Mouse (Mus musculus) myocyte (in vitro differentiated cells): ENCODE data around the gene Hoxd8. TPM values are rescaled to one million over a fixed set of nuclear protein-coding genes. Genes with fewer than 3 reads are reported as not detected.
A peak's percentile ranks its signal among the peaks of the same experiment; 100 is the strongest.

Experiments used
- H3K27me3 ChIP-seq: one replicate; pipeline ENCODE4 v1.6.1; 2011; ENCODE audit not compliant: control insufficient read depth, insufficient read depth, insufficient read length
- H3K36me3 ChIP-seq: one replicate; pipeline ENCODE4 v1.6.1; 2011; ENCODE audit not compliant: control insufficient read depth, insufficient read depth
- H3K4me2 ChIP-seq: one replicate; pipeline ENCODE4 v1.6.1; 2011; ENCODE audit warnings: low read depth, control low read depth
- H3K4me3 ChIP-seq: one replicate; pipeline ENCODE4 v1.5.1; 2011; ENCODE audit warnings: mild to moderate bottlenecking, control low read depth, moderate library complexity
- H3K79me2 ChIP-seq: one replicate; pipeline ENCODE4 v1.6.1; 2011; ENCODE audit not compliant: control insufficient read depth, insufficient read depth
- H3ac ChIP-seq: one replicate; pipeline ENCODE4 v1.6.1; 2011; ENCODE audit not compliant: control insufficient read depth, insufficient read length
- CEBPB ChIP-seq: IDR thresholded peaks from 2 replicates; pipeline ENCODE4 v1.6.1; 2011; ENCODE audit warnings: mild to moderate bottlenecking, moderate library complexity; ENCODE audit not compliant: poor library complexity, insufficient read depth, severe bottlenecking
- E2F4 ChIP-seq: IDR thresholded peaks from one replicate; pipeline ENCODE4 v1.6.1; 2011; ENCODE audit warnings: mild to moderate bottlenecking, control low read depth, moderate library complexity; ENCODE audit not compliant: insufficient read depth
- MAX ChIP-seq: IDR thresholded peaks from one replicate; pipeline ENCODE4 v1.6.1; 2011; ENCODE audit warnings: low read depth, mild to moderate bottlenecking, control low read depth
- MYOD1 ChIP-seq, 3 experiments: IDR thresholded peaks; one replicate each; pipeline ENCODE4 v1.6.1; 2011; ENCODE audit warnings: control low read depth in 2 of 3, low read depth in 2 of 3, mild to moderate bottlenecking in 2 of 3, moderate library complexity in 1 of 3; ENCODE audit not compliant: insufficient read length in 2 of 3, control insufficient read depth in 1 of 3
- MYOG ChIP-seq, 3 experiments: IDR thresholded peaks; one replicate each; pipeline ENCODE4 v1.6.1; 2011; ENCODE audit warnings: control low read depth in 2 of 3, low read depth in 2 of 3, mild to moderate bottlenecking in 2 of 3; ENCODE audit not compliant: insufficient read length in 2 of 3, control insufficient read depth in 1 of 3, insufficient read depth in 1 of 3
- POLR2A ChIP-seq: IDR thresholded peaks from one replicate; pipeline ENCODE4 v1.6.1; 2011; ENCODE audit warnings: low read depth, mild to moderate bottlenecking, control low read depth, moderate library complexity; ENCODE audit not compliant: insufficient read length
- POLR2AphosphoS2 ChIP-seq: IDR thresholded peaks from one replicate; pipeline ENCODE4 v1.6.1; 2011; ENCODE audit warnings: low read depth, control low read depth; ENCODE audit not compliant: insufficient read length
- REST ChIP-seq: IDR thresholded peaks from one replicate; pipeline ENCODE4 v1.6.1; 2011; ENCODE audit warnings: mild to moderate bottlenecking, control low read depth, moderate library complexity; ENCODE audit not compliant: insufficient read depth, insufficient read length
- SRF ChIP-seq: IDR thresholded peaks from one replicate; pipeline ENCODE4 v1.6.1; 2011; ENCODE audit warnings: low read depth; ENCODE audit not compliant: control insufficient read depth, insufficient read length
- TCF12 ChIP-seq: IDR thresholded peaks from one replicate; pipeline ENCODE4 v1.6.1; 2011; ENCODE audit warnings: mild to moderate bottlenecking, control low read depth; ENCODE audit not compliant: poor library complexity, insufficient read depth, severe bottlenecking
- TCF3 ChIP-seq: IDR thresholded peaks from one replicate; pipeline ENCODE4 v1.6.1; 2011; ENCODE audit warnings: low read depth, control low read depth; ENCODE audit not compliant: insufficient read length
- USF1 ChIP-seq: IDR thresholded peaks from one replicate; pipeline ENCODE4 v1.6.1; 2011; ENCODE audit warnings: low read depth, mild to moderate bottlenecking, control low read depth, moderate library complexity
- polyA plus RNA-seq: library from polyadenylated mRNA; unstranded; fragments of >200 nt; fragmentation: generic; extraction: Trizol; gene quantifications from one replicate; pipeline ENCODE4 v1.2.1, GENCODE M21; 2012; ENCODE audit warnings: missing spikeins

Hoxd8 gene
- polyA plus RNA-seq, 1 experiment = not detected

- Histone ChIP-seq H3K4me2 (no peak within 1 kb of the TSS), H3K4me3 (no peak within 1 kb of the TSS), H3K27me3 (peaks cover 48% of the 10 kb centered on the region), H3K79me2 (no peaks in the 10 kb centered on the region), H3ac (no peak within 1 kb of the TSS), H3K36me3 (no peaks in the 10 kb centered on the region)
- TF ChIP-seq POLR2AphosphoS2 (no peak), USF1 (no peak), E2F4 (no peak), SRF (no peak), MYOD1 (IDR thresholded peaks at IDR 0.05; ENCODE audit: control insufficient read depth in 1 of 3, insufficient read length in 2 of 3, low read depth in 2 of 3) (no peak), REST (no peak), TCF12 (no peak), CEBPB (no peak), POLR2A (no peak), MAX (no peak), TCF3 (no peak), MYOG (IDR thresholded peaks at IDR 0.05; ENCODE audit: control insufficient read depth in 1 of 3, insufficient read depth in 1 of 3, insufficient read length in 2 of 3, low read depth in 2 of 3) (no peak)
Observed at GRCm38 (mm10) chr2:74659507-74660005, 44.9 kb upstream of the Hoxd8 start, which contains the start of gene Evx2. Evx2 (minus strand) TSS chr2:74659557.

- Histone ChIP-seq H3K79me2 (no peaks in the 10 kb centered on the region), H3ac (no peak overlapping the region), H3K27me3 (peaks cover 43% of the 10 kb centered on the region), H3K4me2 (no peak overlapping the region), H3K4me3 (no peak overlapping the region), H3K36me3 (no peaks in the 10 kb centered on the region)
- TF ChIP-seq E2F4 = no peak
- no peak for TF ChIP-seq POLR2AphosphoS2
- no peak for TF ChIP-seq USF1
- TF ChIP-seq CEBPB = no peak
- TF ChIP-seq REST = no peak
- TF ChIP-seq MAX = no peak
- TF ChIP-seq POLR2A = no peak
- TF ChIP-seq SRF = no peak
- TF ChIP-seq TCF3 = no peak
- TF ChIP-seq TCF12 = no peak
- no peak for TF ChIP-seq MYOG (IDR thresholded peaks at IDR 0.05; ENCODE audit: control insufficient read depth in 1 of 3, insufficient read depth in 1 of 3, insufficient read length in 2 of 3, low read depth in 2 of 3)
- no peak for TF ChIP-seq MYOD1 (IDR thresholded peaks at IDR 0.05; ENCODE audit: control insufficient read depth in 1 of 3, insufficient read length in 2 of 3, low read depth in 2 of 3)
Observed at GRCm38 (mm10) chr2:74660421-74661375, 43.7 kb upstream of the Hoxd8 start.

GRCm38 (mm10) chr2:74661685-74662084 is 42.7 kb upstream of the Hoxd8 start:
- no peak overlapping the region for H3K4me2 ChIP-seq
- H3K4me3 ChIP-seq = no peak overlapping the region
- peaks cover 50% of the 10 kb centered on the region for H3K27me3 ChIP-seq
- H3ac ChIP-seq = no peak overlapping the region
- TF ChIP-seq REST (no peak), SRF (no peak), MAX (no peak), POLR2AphosphoS2 (no peak), USF1 (no peak), E2F4 (no peak), CEBPB (no peak), TCF3 (no peak), MYOD1 (IDR thresholded peaks at IDR 0.05; ENCODE audit: control insufficient read depth in 1 of 3, insufficient read length in 2 of 3, low read depth in 2 of 3) (no peak), MYOG (IDR thresholded peaks at IDR 0.05; ENCODE audit: control insufficient read depth in 1 of 3, insufficient read depth in 1 of 3, insufficient read length in 2 of 3, low read depth in 2 of 3) (no peak), POLR2A (no peak)
- H3K36me3 ChIP-seq = no peaks in the 10 kb centered on the region
- no peaks in the 10 kb centered on the region for H3K79me2 ChIP-seq

GRCm38 (mm10) chr2:74663291-74663925 is 41.0 kb upstream of the Hoxd8 start:
- TF ChIP-seq TCF12 (no peak), POLR2A (no peak), SRF (no peak), MYOD1 (IDR thresholded peaks at IDR 0.05; ENCODE audit: control insufficient read depth in 1 of 3, insufficient read length in 2 of 3, low read depth in 2 of 3) (no peak), REST (no peak), TCF3 (no peak), MAX (no peak), USF1 (no peak), POLR2AphosphoS2 (no peak), MYOG (IDR thresholded peaks at IDR 0.05; ENCODE audit: control insufficient read depth in 1 of 3, insufficient read depth in 1 of 3, insufficient read length in 2 of 3, low read depth in 2 of 3) (no peak), CEBPB (no peak), E2F4 (no peak)
- H3K79me2 ChIP-seq = no peaks in the 10 kb centered on the region
- peak overlapping the region; percentile 37 for H3K4me2 ChIP-seq
- H3K27me3 ChIP-seq = peaks cover 60% of the 10 kb centered on the region
- H3ac ChIP-seq = no peak overlapping the region
- no peak overlapping the region for H3K4me3 ChIP-seq
- H3K36me3 ChIP-seq = no peaks in the 10 kb centered on the region
